Mouse (Mus musculus): ENCODE measurements around the gene Rev3l.
"Not testable (repeated sequence)": the region's sequence is repeated elsewhere in the genome, so short reads cannot be mapped to it uniquely, and the experiment has no call there.

The Rev3l gene

DNA sequence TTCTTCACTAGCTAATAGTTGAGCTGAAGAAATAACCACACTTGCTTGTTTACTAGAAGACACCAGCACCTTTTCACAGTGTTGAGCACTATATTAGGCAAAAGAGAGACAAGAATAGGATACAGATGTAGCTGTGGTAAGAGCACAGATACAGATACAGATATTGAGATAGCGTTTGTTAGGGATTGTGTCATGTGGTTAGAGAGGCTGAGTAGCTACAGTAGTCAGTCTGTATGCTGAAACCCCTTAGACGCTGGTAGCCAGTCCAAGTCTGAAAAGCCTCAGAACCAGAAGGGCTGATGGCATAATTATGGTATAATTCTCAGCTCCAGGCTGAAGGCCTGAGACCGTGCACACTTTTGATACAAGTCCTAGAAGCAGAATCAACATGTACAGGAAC lies 53.3 kb downstream of the Rev3l start:
- no peak for DNase-seq (ENCODE audit: low spot score)

DNA sequence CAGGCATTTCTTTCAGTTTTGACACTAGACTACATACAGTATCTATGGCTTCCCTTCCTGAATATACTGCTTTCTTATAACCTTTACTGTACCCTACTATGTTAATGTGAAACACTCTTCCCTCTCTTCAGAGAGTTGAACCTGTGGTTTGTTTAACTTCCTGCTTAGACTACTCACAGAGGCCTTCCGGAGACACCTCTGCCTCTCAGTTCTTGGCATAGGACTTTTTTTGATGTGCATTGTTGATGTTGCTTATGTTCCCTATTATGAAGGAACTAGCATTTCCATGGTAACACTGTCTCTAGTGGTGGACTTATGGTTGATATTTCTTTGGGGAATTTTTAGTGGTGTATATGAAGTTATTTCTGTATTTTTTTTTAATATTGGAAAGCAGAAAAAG lies 61.4 kb downstream of the Rev3l start:
- no peak for DNase-seq (ENCODE audit: low spot score)

DNA sequence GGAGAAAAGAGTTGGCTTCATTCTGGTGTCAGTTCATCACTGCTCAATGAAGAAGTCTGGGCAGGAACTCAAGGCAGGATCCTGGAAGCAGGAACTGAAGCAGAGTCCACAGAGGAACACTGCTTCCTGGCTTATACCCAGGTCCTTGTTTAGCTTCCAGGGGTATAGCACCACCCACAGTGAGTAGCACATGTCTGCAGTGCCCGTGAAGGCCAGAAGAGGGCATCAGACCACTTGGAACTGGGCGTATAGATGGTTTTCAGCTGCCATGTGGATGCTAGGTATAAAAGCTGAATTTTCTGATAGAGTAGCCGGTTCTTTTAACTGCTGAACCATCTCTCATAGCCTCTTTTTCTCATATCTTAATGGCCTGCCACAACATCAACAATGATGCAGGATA lies 79.6 kb downstream of the Rev3l start:
- peak; percentile 15 for DNase-seq (ENCODE audit: low spot score)

DNA sequence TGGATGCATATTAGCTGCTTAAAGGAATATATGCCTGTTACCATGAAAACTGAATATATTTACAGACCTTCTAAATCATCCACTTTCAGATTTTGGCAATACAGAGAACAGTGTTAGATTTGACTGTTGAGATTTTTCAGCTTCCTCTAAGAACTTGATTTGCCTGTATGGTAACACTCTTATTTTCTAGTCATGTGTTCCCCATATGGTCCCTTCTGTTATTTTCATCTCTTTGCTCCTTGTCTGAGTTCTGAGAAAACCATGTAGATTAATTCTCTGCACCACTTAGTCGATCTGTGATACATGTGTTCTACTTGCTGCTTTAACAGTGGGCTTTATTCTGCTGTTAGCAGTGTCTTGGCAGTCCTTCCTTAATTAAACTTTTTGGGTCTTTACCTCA lies 110.7 kb downstream of the Rev3l start:
- no peak for DNase-seq (ENCODE audit: low spot score)

DNA sequence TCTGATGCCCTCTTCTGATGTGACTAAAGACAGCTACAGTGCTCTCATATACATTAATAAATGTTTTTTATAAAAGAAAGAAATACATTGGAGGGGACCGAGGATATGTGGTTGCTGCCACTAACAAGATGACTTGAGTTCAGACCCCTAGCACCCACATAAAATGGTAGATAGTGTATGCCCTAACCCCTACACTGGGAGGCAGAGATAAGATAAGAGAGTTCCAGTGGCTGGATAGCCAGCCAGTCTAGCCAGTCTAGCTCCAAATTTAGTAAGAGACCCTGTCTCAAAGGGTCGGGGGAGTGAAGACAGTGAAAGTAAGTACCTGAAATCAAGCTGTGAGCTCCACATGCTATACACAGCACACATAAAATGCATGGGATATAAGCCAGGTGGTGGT lies 133.6 kb downstream of the Rev3l start:
- DNase-seq (ENCODE audit: low spot score) = no peak

DNA sequence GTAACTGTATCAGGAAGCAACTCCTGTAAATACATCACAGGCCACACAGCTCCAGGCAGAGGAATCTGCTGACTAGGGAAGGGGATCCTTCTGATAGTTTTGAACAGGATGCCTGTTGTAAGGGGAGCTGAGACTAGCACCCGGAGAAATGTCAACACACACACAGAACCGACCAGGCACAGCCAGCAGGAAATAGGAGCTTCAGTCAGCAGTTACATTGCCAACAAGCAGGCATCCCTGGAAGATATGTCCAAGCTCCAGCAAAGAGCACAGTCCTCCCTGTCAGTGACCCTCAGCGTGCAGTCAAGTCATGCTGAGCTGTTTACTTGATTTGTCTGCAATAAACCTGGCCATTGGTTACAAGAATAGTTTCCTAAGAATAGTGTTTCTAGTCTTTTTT lies 156.7 kb downstream of the Rev3l start:
- no peak for DNase-seq (ENCODE audit: low spot score)

DNA sequence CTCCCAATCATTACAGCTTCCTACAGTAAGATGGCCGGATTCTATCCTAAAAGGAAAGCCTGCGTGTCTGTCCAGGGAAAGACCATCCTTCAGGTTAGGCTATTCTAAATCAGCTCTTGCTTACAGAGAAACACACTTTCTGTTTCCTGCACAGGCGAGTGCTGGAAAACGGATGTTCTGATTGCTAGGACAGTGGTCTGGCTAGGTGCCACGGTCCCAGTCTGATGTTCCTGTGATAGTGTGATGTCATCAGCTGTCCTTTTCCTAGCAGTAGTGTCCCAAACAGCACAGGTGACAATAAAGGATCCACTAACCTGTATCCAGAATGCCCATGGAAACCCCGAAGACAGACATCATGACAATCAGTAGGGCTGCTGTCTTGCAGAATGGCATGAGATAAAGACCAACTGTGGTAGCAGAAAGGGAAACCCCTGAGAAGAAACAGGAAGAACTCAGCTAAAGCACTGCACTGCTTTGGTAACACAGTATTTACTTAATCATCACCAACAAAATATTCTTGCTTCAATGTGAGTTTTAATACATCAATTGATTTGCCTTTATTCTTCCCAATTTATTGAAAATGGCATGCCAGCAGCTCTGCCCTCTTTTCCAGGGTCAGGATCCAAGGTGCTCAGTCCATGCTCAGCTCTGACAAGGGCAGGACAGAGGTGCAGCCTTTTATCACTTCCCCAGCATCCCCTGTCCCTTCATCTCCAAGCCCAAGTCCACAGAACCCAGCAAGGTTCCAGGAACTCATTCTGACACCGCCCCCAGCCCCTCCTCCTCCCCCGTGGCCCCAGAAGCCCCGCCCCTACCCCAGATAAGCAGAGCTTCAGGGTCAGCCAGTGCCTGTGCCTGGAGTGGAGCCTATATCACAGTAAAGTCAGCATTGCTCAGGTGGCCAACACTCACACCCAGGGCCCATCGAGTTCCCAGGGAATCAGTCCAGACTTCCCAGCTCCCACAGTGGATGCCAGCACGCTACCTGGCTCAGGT lies 162.1 kb downstream of the Rev3l start:
- DNase-seq (ENCODE audit: low spot score) = no peak

DNA sequence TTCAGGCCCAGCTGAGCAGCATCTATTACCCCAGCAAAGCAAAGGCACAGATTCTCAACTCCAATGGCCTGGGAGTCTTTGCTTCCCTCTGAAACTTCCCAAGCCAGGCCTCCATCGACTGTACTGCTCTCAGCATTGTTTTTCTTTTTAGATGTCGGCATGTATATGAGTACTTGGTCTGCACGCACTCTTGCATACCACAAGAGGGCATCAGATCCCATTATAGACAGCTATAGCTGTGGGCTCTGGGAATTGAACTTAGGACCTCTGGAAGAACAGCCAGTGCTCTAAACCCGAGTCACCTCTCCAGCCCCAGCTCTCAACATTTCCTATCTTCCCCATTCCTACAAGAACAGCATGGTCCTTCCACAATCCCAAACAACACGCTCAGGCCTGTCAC lies 164.6 kb downstream of the Rev3l start:
- no peak for DNase-seq (ENCODE audit: low spot score)

DNA sequence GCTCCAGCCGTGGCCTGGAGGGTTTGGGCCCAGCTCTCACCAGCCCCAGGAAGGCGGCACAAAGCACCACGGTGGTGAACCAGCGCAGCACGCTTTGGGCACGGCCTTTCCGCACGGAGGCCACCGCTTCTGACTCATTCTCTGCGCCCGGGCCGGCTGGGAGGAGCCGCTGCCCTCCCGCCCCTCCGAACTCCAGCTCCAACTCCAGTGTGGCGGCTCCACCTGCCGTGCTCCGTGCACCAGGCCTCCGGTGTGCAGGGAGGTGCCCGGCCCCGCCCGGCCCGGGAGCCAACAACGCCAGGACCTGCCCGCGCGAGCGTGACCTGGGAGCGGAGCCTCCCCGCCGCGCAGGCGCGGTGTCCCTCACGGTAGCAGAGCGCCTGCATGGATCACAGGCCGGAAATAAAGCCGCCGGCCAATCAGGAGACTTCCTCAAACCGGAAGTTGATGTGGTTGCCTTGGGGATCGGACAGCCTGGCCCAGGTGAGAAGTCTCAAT lies 167.0 kb downstream of the Rev3l start, which contains the start of gene Mfsd4b4:
Gene Mfsd4b4, minus strand, starts transcription at position 365 of the 498 bp plus-strand sequence.
- DNase-seq (ENCODE audit: low spot score) = peak; percentile 89

DNA sequence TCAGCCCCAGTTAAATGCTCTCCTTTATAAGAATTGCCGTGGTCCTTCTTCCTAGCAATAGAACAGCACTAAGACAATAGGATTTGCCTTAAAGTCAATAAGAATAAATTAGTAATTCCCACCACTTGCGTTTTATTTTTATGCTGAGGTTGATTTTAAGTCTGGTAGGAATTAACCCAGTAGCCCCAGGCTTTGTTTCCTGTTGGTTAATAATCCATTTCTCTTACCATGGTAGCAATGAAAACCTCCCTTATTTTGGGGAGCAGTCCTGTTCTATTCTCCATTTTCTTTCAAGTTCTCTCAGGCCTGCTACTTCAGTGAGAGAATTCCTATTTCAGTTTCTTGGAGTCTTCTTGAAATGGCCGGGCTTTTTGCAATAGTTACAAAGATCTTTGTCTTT lies 172.3 kb downstream of the Rev3l start:
- no peak for DNase-seq (ENCODE audit: low spot score)

DNA sequence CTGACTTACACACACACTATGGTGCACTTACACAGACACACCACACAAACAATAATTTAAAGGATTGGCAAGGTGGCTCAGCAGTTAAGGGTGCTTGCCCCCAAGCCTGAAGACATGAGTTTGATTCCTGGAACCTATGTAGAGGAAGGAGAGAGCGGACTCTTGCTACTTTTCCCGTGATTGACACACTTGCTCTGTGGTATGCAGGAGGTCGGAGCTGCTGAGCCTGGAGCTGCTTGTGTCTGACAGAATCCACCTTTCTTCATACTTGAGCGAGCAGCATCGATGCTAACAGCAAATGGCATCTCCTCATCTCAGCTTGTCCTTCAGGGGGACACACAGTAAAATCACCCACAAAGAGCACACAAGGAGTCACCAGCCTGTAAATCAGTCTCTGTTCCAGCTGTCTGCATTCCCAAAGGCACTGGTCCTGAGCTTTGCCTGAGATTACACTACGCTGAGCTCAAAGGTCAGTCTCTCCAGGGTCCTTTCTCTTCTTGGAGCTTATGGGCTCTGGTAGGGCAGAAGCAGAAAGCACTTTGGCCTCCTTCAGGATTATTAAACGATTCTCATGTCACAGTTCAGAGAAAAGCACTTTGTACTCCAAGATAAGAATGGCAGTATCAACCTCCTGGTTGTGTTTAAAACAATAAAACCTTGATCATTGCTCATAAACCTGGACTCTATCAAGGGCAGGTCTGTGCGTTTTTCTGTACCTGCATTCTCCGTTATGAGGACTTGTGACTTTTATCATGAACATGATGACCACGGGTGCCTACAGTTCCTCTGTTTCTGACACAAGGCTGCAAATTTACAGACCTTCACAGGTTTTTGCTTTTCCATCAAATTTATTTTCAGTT lies 175.1 kb downstream of the Rev3l start:
- no peak for DNase-seq (ENCODE audit: low spot score)

DNA sequence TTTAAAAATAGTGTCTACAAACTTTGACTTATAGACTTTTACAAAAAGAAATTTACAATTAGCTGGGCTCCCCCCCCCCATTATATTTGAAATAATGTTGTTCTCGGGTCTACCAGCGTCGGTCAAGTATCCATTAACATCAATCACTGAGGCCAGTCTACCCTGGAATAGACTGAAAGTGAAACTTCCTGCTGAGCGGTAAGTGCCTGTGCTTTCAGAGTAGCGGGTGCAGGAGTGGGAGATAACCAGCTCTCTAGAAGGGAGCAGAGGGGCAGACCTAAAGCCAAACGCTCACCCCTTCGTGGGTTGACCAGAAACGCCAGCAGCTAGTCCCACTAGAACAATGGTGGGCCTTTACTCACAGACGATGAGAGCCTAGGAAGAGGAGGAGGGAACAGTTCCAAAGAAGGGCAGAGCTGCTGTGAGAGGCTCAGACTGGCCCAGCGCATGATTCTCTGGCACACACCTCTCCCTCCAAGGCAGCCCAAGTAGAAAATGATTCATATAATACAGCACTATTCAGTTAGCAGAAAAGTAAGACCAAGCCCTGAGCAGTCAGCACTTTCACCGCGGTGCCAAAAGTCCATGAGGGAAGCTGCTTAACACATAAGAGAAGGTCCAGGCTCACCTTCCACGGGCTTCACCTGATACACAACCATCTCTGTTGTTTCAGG lies 177.0 kb downstream of the Rev3l start:
- no peak for DNase-seq (ENCODE audit: low spot score)

DNA sequence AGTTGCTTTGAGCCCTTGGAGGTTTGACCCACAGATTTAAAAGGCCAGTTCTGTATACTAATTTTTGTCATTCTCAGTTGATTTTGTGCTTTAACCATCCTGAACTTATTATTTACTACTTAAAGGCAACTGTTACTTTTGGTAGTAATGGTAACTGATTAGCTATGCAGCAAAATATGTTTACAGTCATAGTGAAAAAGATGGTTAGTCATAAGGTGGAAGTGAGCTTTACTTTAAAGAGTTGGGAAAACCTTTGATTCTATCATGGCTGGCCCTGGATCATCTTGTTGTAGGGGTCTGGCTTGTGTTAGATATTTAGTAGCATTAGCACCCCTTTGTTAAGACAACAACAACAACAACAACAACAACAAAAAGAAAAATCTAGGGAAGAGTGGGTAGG lies 180.7 kb downstream of the Rev3l start:
- no peak for DNase-seq (ENCODE audit: low spot score)

DNA sequence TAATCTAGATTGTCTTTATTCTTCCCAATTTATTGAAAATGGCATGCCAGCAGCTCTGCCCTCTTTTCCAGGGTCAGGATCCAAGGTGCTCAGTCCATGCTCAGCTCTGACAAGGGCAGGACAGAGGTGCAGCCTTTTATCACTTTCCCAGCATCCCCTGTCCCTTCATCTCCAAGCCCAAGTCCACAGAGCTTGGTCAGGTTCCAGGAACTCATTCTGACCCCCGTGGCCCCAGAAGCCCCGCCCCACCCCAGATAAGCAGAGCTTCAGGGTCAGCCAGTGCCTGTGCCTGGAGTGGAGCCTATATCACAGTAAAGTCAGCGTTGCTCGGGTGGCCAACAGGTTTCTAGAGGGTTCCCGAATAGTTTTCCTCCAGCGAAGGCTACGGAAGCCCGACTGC lies 192.6 kb downstream of the Rev3l start:
- not testable (repeated sequence) for DNase-seq (ENCODE audit: low spot score)

Measured in adipocyte (in vitro differentiated cells).